Mouse (Mus musculus): ENCODE data around the gene Ube2d1. TPM values are rescaled to one million over a fixed set of nuclear protein-coding genes. Genes with fewer than 3 reads are reported as not detected.

The Ube2d1 gene
- polyA plus RNA-seq, 1 experiment from 2014 or later: 55.5 TPM

- H3K9me3 ChIP-seq (ENCODE audit: control insufficient read depth, low read length): no peaks in the 10 kb centered on the region
- H3K4me3 ChIP-seq (ENCODE audit: low read length): no peak overlapping the region
- H3K4me1 ChIP-seq (replicated peaks; ENCODE audit: control insufficient read depth, insufficient read depth, low read length): no peaks in the 10 kb centered on the region; the same call in 1 of the 2 replicates
- H3K4me2 ChIP-seq (ENCODE audit: low read depth, low read length): no peak overlapping the region
- ATAC-seq (ENCODE audit: low read depth): no peak
- H3K36me3 ChIP-seq (ENCODE audit: control insufficient read depth, insufficient read depth, low read length): no peaks in the 10 kb centered on the region
- WGBS: 81% methylated on average over 11 of the region's 11 CpGs
- no peaks in the 10 kb centered on the region for H3K27me3 ChIP-seq (ENCODE audit: control insufficient read depth, insufficient read depth, low read depth, low read length)
- no peak overlapping the region for H3K9ac ChIP-seq (ENCODE audit: low read length)
- H3K27ac ChIP-seq (ENCODE audit: low read length): no peak overlapping the region
Observed at GRCm38 (mm10) chr10:71267511-71267910, 17.6 kb downstream of the Ube2d1 start.

DNA sequence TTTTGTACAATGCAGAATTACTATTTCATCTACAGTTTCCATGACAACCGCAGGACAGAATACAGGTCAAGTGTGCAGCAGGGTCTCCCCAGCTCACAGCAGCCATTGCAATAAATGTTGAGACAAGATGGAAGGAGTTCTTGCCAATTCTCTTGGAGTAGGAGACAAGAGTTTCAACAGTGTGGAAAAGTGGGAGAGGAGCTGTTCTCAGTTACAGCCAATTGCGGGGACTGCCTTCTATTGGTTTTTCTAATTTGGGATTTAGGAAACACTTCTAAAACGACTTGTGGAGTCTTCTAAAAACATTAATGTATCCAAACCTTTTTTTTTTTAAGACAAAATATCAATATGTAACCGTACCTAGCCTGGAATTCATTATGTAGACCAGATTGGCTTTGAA lies 20.0 kb downstream of the Ube2d1 start:
- no peak overlapping the region for H3K4me2 ChIP-seq (ENCODE audit: low read depth, low read length)
- no peak overlapping the region for H3K4me3 ChIP-seq (ENCODE audit: low read length)
- H3K27me3 ChIP-seq (ENCODE audit: control insufficient read depth, insufficient read depth, low read depth, low read length): no peaks in the 10 kb centered on the region
- H3K27ac ChIP-seq (ENCODE audit: low read length): no peak overlapping the region
- WGBS: 85% methylated on average over 4 of the region's 4 CpGs
- H3K9me3 ChIP-seq (ENCODE audit: control insufficient read depth, low read length): no peaks in the 10 kb centered on the region
- H3K36me3 ChIP-seq (ENCODE audit: control insufficient read depth, insufficient read depth, low read length): 0 out of 2 replicates have a peak, but pooled peaks cover 3% of the 10 kb centered on the region
- ATAC-seq (ENCODE audit: low read depth): no peak
- no peaks in the 10 kb centered on the region; the same call in 1 of the 2 replicates for H3K4me1 ChIP-seq (replicated peaks; ENCODE audit: control insufficient read depth, insufficient read depth, low read length)
- no peak overlapping the region for H3K9ac ChIP-seq (ENCODE audit: low read length)

- no peak overlapping the region for H3K27ac ChIP-seq (ENCODE audit: low read length)
- no peak overlapping the region for H3K4me2 ChIP-seq (ENCODE audit: low read depth, low read length)
- H3K9me3 ChIP-seq (ENCODE audit: control insufficient read depth, low read length): no peaks in the 10 kb centered on the region
- no peak overlapping the region for H3K4me3 ChIP-seq (ENCODE audit: low read length)
- H3K36me3 ChIP-seq (ENCODE audit: control insufficient read depth, insufficient read depth, low read length): peaks cover 10% of the 10 kb centered on the region; the same call in 1 of the 2 replicates
- 73% methylated on average over 8 of the region's 8 CpGs for WGBS
- H3K4me1 ChIP-seq (replicated peaks; ENCODE audit: control insufficient read depth, insufficient read depth, low read length): no peaks in the 10 kb centered on the region
- no peaks in the 10 kb centered on the region for H3K27me3 ChIP-seq (ENCODE audit: control insufficient read depth, insufficient read depth, low read depth, low read length)
- no peak for ATAC-seq (ENCODE audit: low read depth)
- no peak overlapping the region for H3K9ac ChIP-seq (ENCODE audit: low read length)
Observed at GRCm38 (mm10) chr10:71261637-71262036, 23.4 kb downstream of the Ube2d1 start.

DNA sequence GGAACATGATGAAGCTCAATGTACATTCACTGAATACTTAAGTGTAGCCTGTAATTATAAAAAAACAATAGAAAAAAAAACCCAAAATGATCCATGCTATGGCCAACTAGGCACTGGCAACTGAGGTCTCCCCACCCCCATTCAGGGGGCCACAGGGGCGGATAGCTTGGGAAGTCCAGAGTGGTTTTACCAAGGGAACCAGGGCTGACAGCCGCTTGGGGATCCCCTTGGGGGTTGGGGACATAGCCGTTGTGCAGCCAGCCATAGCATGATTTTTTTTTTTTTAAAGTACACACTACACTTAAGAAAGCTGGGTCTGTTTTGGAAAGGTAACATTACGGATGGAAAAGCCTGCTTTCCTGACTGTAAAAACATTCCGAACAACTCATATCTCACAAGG lies 26.1 kb downstream of the Ube2d1 start:
- Histone ChIP-seq H3K9ac (ENCODE audit: low read length) (no peak overlapping the region), H3K27me3 (ENCODE audit: control insufficient read depth, insufficient read depth, low read depth, low read length) (no peaks in the 10 kb centered on the region), H3K9me3 (ENCODE audit: control insufficient read depth, low read length) (no peaks in the 10 kb centered on the region), H3K27ac (ENCODE audit: low read length) (no peak overlapping the region), H3K4me1 (replicated peaks; ENCODE audit: control insufficient read depth, insufficient read depth, low read length) (no peaks in the 10 kb centered on the region), H3K36me3 (ENCODE audit: control insufficient read depth, insufficient read depth, low read length) (peaks cover 13% of the 10 kb centered on the region; the same call in 1 of the 2 replicates), H3K4me2 (ENCODE audit: low read depth, low read length) (no peak overlapping the region), H3K4me3 (ENCODE audit: low read length) (no peak overlapping the region)
- WGBS: 83% methylated on average over 5 of the region's 5 CpGs
- no peak for ATAC-seq (ENCODE audit: low read depth)

GRCm38 (mm10) chr10:71258516-71258915 lies 26.5 kb downstream of the Ube2d1 start:
- Histone ChIP-seq H3K9me3 (ENCODE audit: control insufficient read depth, low read length) (no peaks in the 10 kb centered on the region), H3K36me3 (ENCODE audit: control insufficient read depth, insufficient read depth, low read length) (peaks cover 13% of the 10 kb centered on the region; the same call in 1 of the 2 replicates), H3K27ac (ENCODE audit: low read length) (no peak overlapping the region)

GRCm38 (mm10) chr10:71253147-71253546 lies 31.9 kb downstream of the Ube2d1 start:
- H3K4me3 ChIP-seq (ENCODE audit: low read length): no peak overlapping the region
- no peak for ATAC-seq (ENCODE audit: low read depth)
- no peaks in the 10 kb centered on the region for H3K9me3 ChIP-seq (ENCODE audit: control insufficient read depth, low read length)
- H3K4me1 ChIP-seq (replicated peaks; ENCODE audit: control insufficient read depth, insufficient read depth, low read length): no peaks in the 10 kb centered on the region
- no peaks in the 10 kb centered on the region for H3K27me3 ChIP-seq (ENCODE audit: control insufficient read depth, insufficient read depth, low read depth, low read length)
- H3K4me2 ChIP-seq (ENCODE audit: low read depth, low read length): no peak overlapping the region
- peaks cover 3% of the 10 kb centered on the region; the same call in 1 of the 2 replicates for H3K36me3 ChIP-seq (ENCODE audit: control insufficient read depth, insufficient read depth, low read length)
- WGBS: 66% methylated on average over 4 of the region's 4 CpGs
- H3K9ac ChIP-seq (ENCODE audit: low read length): no peak overlapping the region
- no peak overlapping the region for H3K27ac ChIP-seq (ENCODE audit: low read length)

More at GRCm38 (mm10) chr10:71258516-71258915, 26.5 kb downstream of the Ube2d1 start:
- WGBS: 78% methylated on average over 8 of the region's 8 CpGs
- no peaks in the 10 kb centered on the region for H3K27me3 ChIP-seq (ENCODE audit: control insufficient read depth, insufficient read depth, low read depth, low read length)
- H3K4me3 ChIP-seq (ENCODE audit: low read length): no peak overlapping the region
- no peaks in the 10 kb centered on the region for H3K4me1 ChIP-seq (replicated peaks; ENCODE audit: control insufficient read depth, insufficient read depth, low read length)
- no peak overlapping the region for H3K9ac ChIP-seq (ENCODE audit: low read length)
- no peak for ATAC-seq (ENCODE audit: low read depth)
- no peak overlapping the region for H3K4me2 ChIP-seq (ENCODE audit: low read depth, low read length)

- Histone ChIP-seq H3K36me3 (ENCODE audit: control insufficient read depth, insufficient read depth, low read length) (peaks cover 3% of the 10 kb centered on the region; the same call in 1 of the 2 replicates), H3K27me3 (ENCODE audit: control insufficient read depth, insufficient read depth, low read depth, low read length) (no peaks in the 10 kb centered on the region), H3K4me2 (ENCODE audit: low read depth, low read length) (no peak overlapping the region), H3K9me3 (ENCODE audit: control insufficient read depth, low read length) (no peaks in the 10 kb centered on the region), H3K4me3 (ENCODE audit: low read length) (no peak overlapping the region), H3K4me1 (replicated peaks; ENCODE audit: control insufficient read depth, insufficient read depth, low read length) (no peaks in the 10 kb centered on the region), H3K9ac (ENCODE audit: low read length) (no peak overlapping the region), H3K27ac (ENCODE audit: low read length) (no peak overlapping the region)
- no peak for ATAC-seq (ENCODE audit: low read depth)
- WGBS: 75% methylated on average over 5 of the region's 5 CpGs
Observed at GRCm38 (mm10) chr10:71252421-71252820, 32.6 kb downstream of the Ube2d1 start.

DNA sequence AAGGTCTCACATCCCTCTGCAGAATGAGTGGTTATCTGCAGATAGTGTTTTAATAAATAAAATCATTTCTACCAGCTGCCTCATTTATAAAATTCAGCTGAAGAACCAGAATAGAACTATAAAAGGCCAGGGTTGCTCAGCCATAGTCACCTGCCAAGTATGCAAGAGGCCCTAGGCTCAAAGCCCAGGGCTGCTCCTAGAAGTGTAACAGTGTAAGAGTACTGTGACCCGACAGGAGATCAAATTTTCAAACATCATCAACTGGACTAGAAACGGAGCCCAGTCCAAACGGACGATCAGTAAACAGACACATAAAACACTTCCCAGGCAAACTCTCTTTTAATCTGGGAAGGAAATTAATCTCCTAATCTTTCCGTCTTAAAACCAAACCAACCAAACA lies 33.2 kb downstream of the Ube2d1 start:
- no peak for ATAC-seq (ENCODE audit: low read depth)
- H3K9ac ChIP-seq (ENCODE audit: low read length): no peak overlapping the region
- no peak overlapping the region for H3K4me3 ChIP-seq (ENCODE audit: low read length)
- WGBS: 61% methylated on average over 5 of the region's 5 CpGs
- H3K27ac ChIP-seq (ENCODE audit: low read length): no peak overlapping the region
- H3K4me2 ChIP-seq (ENCODE audit: low read depth, low read length): no peak overlapping the region
- H3K9me3 ChIP-seq (ENCODE audit: control insufficient read depth, low read length): no peaks in the 10 kb centered on the region
- peaks cover 3% of the 10 kb centered on the region; the same call in 1 of the 2 replicates for H3K36me3 ChIP-seq (ENCODE audit: control insufficient read depth, insufficient read depth, low read length)
- no peaks in the 10 kb centered on the region for H3K4me1 ChIP-seq (replicated peaks; ENCODE audit: control insufficient read depth, insufficient read depth, low read length)
- no peaks in the 10 kb centered on the region for H3K27me3 ChIP-seq (ENCODE audit: control insufficient read depth, insufficient read depth, low read depth, low read length)

DNA sequence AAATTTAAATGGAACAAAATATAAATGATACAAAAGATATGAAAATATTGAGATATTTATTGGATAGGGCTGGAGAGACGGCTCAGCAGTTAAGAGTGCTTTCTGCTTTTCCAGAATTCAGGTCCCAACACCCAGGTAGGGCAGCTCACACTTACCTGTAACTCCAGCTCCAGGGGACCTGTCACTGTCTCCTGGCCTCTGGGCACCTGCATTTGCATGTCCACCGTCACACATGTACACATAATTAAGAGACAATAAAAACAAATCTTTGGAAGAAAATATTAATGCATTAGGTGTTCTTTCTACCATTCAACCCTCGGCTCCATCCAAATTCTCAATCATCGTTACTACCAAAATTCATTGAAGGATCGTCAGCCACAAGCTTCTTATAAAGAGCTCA lies 33.8 kb downstream of the Ube2d1 start:
- H3K27me3 ChIP-seq (ENCODE audit: control insufficient read depth, insufficient read depth, low read depth, low read length): no peaks in the 10 kb centered on the region
- H3K27ac ChIP-seq (ENCODE audit: low read length): no peak overlapping the region
- no peaks in the 10 kb centered on the region for H3K9me3 ChIP-seq (ENCODE audit: control insufficient read depth, low read length)
- H3K4me3 ChIP-seq (ENCODE audit: low read length): no peak overlapping the region
- H3K36me3 ChIP-seq (ENCODE audit: control insufficient read depth, insufficient read depth, low read length): peaks cover 3% of the 10 kb centered on the region; the same call in 1 of the 2 replicates
- no peak for ATAC-seq (ENCODE audit: low read depth)
- H3K9ac ChIP-seq (ENCODE audit: low read length): no peak overlapping the region
- H3K4me2 ChIP-seq (ENCODE audit: low read depth, low read length): no peak overlapping the region
- H3K4me1 ChIP-seq (replicated peaks; ENCODE audit: control insufficient read depth, insufficient read depth, low read length): no peaks in the 10 kb centered on the region
- 87% methylated on average over 5 of the region's 5 CpGs for WGBS

DNA sequence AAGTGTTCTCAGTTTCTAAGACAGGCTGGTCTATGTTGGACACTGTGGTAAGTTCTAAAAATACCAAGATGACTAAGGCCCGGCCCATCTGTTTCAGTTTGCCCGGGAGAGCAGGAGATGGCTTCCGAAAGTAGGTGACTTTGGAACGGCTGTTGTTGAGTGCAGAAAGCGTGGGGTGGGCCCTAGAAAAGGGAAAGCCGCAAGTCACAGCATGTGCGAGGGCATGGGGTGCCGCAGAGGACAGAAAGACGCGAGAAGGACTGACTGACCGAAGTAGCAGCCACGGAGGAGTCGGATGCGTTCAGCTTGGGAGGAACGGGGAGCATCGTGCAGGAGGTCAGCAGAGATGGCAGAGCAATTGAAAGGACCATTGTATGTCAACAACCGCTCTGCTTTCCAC lies 34.6 kb downstream of the Ube2d1 start:
- Histone ChIP-seq H3K4me3 (ENCODE audit: low read length) (no peak overlapping the region), H3K27ac (ENCODE audit: low read length) (no peak overlapping the region), H3K9me3 (ENCODE audit: control insufficient read depth, low read length) (no peaks in the 10 kb centered on the region), H3K36me3 (ENCODE audit: control insufficient read depth, insufficient read depth, low read length) (peaks cover 3% of the 10 kb centered on the region; the same call in 1 of the 2 replicates), H3K4me2 (ENCODE audit: low read depth, low read length) (no peak overlapping the region), H3K9ac (ENCODE audit: low read length) (no peak overlapping the region), H3K27me3 (ENCODE audit: control insufficient read depth, insufficient read depth, low read depth, low read length) (no peaks in the 10 kb centered on the region), H3K4me1 (replicated peaks; ENCODE audit: control insufficient read depth, insufficient read depth, low read length) (no peaks in the 10 kb centered on the region)
- WGBS: 77% methylated on average over 17 of the region's 17 CpGs
- no peak for ATAC-seq (ENCODE audit: low read depth)

Data from lung, embryonic 16.5 days (tissue).